Mouse (Mus musculus) urinary bladder, postnatal 25 days (tissue): ENCODE data around the gene Uck1.
"Not testable (repeated sequence)": the region's sequence is repeated elsewhere in the genome, so short reads cannot be mapped to it uniquely, and the experiment has no call there.

Experiments
- DNase-seq: peaks from one replicate; pipeline ENCODE4 v3.0.0; 2022; ENCODE audit warnings: low spot score

Gene Uck1

DNA sequence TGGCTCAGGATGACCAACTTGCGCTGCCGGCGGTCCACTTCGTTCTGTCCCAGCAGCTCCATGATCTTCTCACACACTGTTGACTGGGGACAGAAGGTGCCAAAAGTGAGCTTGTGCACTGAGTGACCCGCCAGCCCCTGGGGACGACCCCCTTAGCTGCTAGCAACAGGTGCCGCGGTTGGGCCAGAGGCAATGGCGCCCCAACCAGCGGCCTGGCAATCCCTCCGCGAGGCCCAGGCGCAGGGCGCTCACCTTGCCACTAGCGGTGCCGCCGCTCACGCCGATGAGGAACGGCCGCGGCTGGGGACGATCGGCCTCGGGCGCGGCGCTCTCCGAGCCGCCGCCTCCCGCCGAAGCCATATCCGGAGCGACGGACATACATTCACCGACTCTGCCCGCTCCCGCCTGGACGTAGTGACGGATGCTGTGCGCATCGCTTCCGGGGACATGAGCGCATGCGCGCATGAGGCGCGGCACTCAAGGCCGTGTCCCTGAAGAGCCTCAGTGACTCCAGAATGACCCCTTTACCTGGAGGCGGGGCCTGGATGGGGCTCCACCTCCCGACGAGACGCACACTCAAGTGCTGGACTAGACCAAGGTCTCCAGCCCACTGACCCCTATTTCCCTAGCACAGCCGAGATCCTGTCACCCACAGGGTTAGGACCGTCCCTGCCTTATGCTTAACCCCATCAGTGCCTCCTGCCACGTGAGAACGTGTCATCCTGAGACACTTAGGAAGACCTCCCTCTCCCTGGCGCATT, at the start of gene Uck1:
Gene Uck1, minus strand, starts transcription at position 503 of the 761 bp plus-strand sequence.
- DNase-seq = peak; percentile 81

DNA sequence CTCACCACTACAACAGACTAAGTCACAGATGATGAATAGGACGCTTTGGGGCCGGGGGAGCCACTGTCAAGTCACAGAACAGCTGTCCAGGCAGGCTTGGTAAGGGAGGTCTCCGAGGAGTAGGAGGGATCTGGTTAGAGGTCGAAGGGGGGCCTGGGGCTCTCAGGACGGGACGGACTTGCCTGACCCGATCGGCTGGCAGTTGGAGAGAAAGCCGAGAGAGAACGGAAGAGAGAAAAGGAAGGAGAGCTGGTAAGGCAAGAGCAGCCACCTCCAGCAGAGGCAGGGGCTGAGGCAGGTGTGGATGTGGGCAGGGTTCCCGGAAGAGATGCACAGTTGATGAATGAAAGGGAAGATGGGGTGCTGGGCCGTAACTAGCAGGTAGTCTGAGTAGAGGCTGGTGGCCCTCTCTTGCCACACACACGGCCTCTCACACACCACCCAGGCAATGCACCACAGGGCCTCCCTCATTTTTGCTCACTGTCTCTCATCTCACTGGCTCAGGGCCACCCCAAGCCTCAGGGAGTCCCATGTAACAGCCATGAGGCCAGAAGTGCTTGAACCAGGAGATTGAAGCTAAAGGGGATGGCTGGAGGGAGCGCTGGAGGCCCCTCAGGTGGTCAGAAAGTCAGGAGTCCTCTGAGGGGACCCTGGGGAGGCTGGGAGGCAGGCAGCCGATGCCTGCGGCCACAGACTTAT, 49.1 kb upstream of the Uck1 start:
- no peak for DNase-seq

DNA sequence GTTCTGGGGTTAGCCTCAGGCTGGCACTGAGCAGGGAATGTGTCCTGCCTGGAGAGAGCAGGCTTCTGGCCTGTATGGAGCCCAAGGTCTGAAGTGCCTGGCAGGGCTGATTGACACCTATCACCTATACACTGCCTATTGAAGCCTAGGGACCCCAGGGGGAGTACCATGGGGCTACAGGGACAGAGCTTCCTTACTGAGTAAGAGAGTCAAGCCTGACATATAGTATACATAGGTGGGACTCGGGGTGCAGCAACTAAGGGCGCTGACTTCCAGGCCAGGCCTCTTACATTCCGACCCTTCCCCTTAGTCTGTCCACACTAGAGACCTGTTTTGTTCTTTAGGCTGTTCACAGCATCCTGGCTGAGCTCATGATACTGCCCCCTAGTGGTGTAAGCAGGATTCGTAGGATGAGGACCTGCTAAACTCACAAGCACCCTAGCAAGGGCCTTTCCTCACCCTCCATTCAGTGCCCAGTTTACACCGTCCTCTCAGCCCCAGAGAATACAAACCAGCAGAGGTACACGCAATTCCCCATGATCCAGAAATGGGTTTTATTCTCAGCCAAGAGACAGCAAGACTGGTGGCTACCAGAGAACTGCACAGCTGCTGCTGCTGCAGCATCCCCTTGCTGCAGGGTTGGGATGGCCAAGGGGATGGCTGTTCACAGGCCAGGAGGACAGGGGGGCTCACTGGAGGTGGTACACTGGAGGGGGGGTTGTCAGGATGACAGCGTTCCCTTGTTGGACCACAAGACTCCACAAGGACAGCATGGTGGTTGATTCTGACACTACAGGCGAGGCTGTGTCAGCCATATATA, 48.2 kb upstream of the Uck1 start:
- peak; percentile 50 for DNase-seq

DNA sequence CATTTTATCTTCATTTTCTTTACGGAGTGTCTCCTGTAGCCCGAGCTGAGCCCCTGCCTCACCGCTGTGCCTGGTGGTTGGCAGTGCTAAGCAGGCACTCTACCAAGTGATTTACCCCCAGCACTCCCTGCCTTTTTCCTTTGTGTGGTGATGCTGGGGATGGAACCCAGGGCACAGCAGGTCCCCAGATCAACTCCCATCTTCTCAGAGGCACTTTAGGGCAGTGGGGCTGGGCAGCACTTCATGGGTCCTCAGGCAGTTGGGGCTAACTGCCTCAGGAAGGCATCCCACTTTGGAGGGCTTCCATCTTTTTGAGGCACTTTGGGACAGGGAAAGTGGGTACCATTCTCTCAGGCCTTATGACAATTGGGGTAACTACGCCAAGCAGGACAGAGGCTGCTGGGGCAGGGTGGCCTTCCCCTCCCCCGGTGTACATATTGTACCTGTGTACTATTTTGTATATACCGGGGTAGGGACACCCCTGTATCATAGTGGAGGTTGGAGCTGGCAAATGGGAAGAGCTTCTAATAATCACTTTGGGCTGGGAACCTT, 47.4 kb upstream of the Uck1 start:
- no peak for DNase-seq

GRCm38 (mm10) chr2:32306176-32306575, 46.2 kb upstream of the Uck1 start:
- no peak for DNase-seq

DNA sequence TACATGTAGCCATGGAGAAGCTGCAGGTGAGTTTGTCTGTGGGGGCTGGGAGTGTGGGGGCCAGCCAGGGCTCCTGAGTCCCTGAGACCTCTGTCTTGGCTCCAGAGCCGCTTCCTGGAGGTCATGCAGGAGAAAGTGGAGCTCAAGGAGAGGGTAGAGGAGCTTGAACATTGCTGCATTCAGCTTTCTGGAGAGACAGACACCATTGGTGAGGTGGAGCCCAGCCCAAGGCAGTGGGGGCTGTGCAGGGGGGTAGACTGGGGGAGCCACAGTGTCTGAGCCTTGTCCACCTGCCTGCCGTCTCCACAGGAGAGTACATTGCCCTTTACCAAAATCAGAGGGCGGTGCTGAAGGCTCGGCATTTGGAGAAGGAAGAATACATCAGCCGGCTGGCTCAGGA, 45.7 kb upstream of the Uck1 start:
- no peak for DNase-seq

- peak; percentile 45 for DNase-seq
Observed at GRCm38 (mm10) chr2:32304145-32304832, 44.3 kb upstream of the Uck1 start.

- no peak for DNase-seq
Observed at GRCm38 (mm10) chr2:32302952-32303351, 43.0 kb upstream of the Uck1 start.

DNA sequence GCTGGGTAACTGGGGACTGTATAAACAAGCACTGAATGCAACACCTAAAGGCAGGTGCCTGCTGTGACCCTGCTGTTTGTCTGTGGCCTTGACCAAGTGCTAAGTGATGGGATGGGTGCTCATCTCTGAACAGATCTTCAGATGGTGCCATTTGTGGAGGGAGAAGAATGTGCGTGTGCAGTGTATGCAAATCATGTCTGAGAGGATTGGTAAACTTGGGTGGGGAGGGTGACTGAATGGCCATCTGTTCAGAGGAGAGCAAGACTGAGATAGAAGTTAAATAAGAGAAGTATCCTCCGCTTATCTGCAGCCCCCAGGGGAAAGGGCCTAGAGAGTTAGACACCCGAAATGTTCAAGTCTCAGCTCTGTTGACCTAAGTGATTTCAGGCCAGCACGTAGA, 39.5 kb upstream of the Uck1 start:
- no peak for DNase-seq

- DNase-seq = not testable (repeated sequence)
Observed at GRCm38 (mm10) chr2:32295842-32296241, 35.9 kb upstream of the Uck1 start.

DNA sequence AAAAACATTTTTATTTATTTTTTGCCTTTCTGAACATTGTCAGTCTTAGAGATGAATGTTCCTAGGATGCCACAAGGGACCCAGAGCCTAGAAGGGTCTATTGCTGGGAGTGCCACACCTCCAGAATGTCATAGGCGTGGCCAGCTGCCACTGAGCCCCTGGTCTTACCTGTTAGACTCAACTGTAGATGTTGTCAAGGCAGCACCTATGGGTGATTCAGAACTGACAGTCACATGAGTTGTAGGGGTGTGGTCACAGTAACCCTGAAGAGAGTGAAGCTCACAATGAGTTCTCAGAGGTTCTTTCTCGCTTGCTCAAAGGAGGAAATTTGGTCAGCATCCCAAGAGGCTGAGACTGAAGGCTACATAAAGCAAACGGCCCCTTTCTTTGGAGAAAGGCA, 35.3 kb upstream of the Uck1 start:
- DNase-seq = no peak

GRCm38 (mm10) chr2:32294348-32294747, 34.4 kb upstream of the Uck1 start:
- no peak for DNase-seq

DNA sequence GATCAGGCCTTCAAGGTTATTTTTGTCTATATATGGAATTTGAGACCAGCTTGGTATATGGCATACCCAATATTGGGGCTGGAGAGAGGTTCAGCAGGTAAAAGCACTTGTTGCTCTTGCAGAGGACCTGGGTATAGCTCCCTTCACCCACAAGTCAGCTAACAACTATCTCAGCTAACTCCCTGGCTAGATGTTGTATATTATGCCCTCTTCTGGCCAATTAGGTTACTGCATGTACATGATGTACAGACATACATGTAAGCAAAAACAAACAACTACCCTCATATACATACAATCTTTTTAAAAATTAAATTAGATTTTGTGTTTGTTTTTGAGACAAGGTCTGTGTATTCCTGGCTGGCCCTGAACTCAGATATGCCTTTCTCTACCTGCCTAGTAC, 29.6 kb upstream of the Uck1 start:
- DNase-seq = no peak

DNA sequence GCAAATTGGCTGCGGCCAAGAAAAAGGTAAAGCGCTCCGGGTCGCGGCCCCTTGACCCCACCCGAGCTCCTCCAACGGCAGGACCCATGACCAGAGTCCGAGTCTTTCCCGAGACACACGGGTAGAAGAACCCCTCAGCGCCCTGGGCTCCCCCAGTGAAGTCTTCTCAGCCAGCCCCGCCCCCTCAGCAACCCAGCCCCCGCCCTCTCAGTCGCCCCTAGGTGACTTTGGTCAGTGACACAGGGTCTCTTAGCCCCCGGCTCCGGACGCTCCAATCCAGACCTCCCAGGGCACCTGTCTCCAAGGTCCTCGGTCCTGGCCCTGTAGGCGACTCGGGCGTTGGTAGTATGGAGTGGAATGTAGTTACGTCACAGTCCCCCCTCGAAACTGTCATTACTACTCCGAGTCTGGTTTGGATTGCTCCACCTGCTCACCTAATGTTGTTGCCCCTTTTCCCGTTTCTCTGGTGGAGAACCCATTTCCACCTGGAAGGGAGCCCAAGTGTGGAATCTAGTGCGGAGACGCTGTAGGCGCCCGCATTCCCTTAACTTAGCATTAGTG, 28.5 kb upstream of the Uck1 start:
- DNase-seq = no peak

DNA sequence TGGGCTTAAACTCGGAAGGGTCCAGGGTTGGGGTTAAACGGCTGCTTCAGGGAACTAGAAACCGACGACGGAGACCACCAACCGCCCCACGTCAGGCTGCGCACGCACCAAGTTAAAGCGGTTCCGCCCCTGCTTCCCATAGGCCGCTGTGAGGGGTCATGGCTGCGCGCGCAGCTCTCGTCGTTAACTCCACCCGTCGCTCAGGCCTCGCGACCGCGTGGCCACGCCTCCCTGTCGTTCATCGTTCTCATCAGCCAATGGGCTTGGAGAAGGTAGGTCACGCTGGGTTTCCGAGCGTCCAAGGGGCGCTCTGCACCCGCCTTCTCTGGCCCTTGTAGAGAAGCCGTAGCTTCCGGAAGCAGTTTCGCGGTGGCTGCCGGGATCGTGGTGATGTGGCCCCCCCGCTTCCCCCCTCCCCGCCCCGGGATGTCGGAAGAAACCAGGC, 28.0 kb upstream of the Uck1 start, which contains the start of gene Swi5:
Gene Swi5, minus strand, starts transcription at position 153 of the 445 bp plus-strand sequence.
- peak; percentile 98 for DNase-seq

GRCm38 (mm10) chr2:32287334-32287840, 27.4 kb upstream of the Uck1 start, which contains the start of gene Golga2:
Gene Golga2 (plus strand): TSS chr2:32287384.
- DNase-seq = no peak

DNA sequence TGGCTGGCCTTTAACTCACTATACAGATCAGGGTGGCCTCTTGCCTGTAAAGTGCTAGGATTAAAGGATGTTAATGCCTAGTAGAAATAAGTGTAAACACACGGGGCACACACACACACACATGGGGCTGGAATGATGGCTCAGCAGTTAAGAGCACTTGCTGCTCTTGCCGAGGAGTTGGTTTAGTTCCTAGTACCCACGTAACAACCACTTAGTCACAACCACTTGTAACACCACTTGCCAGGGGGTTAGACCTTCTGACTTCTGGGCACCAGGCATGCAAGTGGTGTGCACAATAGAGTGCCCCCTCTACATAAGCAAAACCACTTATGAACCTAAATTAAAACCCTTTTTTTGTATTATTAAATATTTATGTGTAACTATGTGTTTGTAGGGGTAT, 24.0 kb upstream of the Uck1 start:
- DNase-seq = no peak

DNA sequence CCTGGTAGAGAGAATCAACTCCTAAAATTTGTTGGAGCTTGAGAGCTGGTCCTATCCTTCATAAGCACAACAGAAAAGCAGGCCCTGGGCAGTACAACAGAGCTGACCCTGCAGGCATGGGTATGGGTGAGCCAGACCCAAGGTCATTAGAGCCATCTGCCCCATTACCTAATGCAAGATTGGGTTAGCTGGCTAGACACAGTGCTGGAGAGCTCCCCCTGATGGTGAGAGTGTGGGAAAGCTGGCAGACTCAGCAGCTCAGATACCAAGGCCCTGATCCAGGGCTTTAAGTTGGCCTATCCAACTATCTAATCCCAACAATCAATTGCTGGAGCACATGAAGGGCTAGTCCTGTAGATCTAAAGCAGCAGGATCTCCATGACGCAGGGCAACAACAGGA, 22.8 kb upstream of the Uck1 start:
- peak; percentile 32 for DNase-seq

- DNase-seq = no peak
Observed at GRCm38 (mm10) chr2:32282289-32282688, 22.3 kb upstream of the Uck1 start.

- no peak for DNase-seq
Observed at GRCm38 (mm10) chr2:32275823-32276222, 15.9 kb upstream of the Uck1 start.

GRCm38 (mm10) chr2:32260635-32261034, 676 bp upstream of the Uck1 start:
- no peak for DNase-seq
